Mouse (Mus musculus): ENCODE results near the gene Gm11549.

Gm11549 gene

GRCm38 (mm10) chr3:36521073-36522060 lies at the start of gene Gm11549:
Gene Gm11549, minus strand, starts transcription at chr3:36521813.
- DNase-seq (ENCODE audit: low spot score): no peak

- no peak for DNase-seq (ENCODE audit: low spot score)
Observed at GRCm38 (mm10) chr3:36569836-36570235, 48.2 kb upstream of the Gm11549 start.

DNA sequence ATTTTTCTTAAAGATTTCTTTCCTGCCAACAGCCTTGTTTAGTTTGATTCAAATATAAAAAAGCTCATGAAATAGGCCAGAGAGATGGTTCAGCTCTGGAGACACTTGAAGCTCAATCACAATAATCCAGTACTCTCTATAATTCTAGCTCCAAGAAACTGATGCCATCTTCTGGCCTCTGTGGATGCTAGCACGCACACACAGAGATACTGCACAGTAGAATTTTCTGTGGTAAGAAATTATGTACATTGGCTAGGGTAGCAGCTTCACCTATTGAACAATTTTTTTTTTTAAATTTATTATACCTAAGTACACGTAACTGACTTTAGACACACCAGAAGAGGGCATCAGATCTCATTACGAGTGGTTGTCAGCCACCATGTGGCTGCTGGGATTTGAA lies 42.1 kb upstream of the Gm11549 start:
- DNase-seq (ENCODE audit: low spot score): no peak

DNA sequence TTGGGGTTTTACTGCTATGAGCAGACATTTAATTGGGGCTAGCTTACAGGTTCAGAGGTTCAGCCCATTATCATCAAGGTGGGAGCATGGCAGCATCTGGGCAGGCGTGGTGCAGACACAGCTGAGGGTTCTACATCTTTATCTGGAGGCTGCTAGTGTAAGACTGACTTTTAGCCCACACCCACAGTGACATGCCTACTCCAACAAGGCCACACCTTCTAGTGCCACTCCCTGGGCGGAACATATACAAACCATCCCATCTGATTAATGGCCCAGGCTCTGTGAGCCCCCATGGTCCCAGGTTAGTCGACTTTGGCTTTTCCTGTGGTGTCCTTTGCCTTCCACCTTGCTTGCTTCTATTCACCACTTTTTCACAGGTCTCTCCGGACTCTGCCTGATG lies 38.0 kb upstream of the Gm11549 start:
- DNase-seq (ENCODE audit: low spot score): no peak

GRCm38 (mm10) chr3:36557601-36558000 lies 36.0 kb upstream of the Gm11549 start:
- DNase-seq (ENCODE audit: low spot score): no peak

DNA sequence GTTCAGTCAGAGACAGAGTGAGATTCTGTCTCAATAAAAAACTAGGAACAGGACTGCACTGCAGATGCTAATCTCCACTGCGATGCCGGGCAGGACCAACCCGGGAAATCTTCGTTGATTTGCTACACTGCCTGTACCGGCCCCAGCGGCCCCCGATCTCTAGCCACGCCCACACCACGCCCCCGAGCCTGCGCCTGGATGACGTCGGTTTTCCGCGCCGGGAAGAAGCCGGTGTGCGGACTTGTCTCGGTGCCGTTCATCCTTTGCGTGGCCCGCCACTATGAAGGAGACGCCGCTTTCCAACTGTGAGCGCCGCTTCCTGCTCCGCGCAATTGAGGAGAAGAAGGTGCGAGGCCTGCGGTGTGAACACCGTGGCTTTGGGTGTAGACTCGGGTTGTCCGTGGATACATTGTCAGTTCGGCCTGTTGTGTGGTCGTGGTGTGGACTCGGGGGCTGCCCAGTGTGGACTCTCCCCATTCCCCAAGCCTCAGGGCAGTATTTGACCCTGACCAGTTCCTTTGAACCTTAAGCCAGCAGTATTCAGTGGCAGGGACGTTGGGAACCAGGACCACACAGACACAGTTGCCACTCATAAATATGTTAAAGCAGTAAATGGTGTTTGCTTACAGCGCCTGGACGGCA lies 30.9 kb upstream of the Gm11549 start, which contains the start of gene Exosc9:
Gene Exosc9, plus strand, starts transcription at position 201 of the 642 bp plus-strand sequence.
- peak; percentile 84 for DNase-seq (ENCODE audit: low spot score)

DNA sequence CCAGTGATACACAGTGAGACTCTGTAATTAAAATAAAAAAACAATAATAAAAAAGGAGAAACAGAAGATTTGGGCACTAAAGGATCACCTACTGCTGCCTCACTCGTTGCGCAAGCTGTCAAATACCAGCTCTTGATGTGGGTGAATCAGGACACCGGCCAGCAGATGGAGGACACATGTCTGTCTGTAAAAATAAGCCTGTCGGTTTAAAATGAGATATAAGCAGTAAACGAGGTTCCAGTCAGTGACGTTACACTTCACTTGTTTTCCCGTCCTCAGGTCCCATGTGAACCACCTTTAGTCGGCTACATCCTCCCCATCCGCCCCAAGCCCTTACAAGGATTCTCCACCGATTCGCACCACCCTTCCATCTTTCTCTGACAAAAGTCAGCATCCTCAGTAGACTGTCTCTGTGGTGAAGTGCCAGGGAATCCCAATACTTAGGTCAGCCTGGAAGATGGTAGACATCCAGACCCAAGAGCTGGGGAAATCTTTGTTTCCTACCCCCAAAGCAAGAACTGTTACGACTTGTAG lies 30.3 kb upstream of the Gm11549 start:
- DNase-seq (ENCODE audit: low spot score): no peak

- DNase-seq (ENCODE audit: low spot score): no peak
Observed at GRCm38 (mm10) chr3:36551343-36551742, 29.7 kb upstream of the Gm11549 start.

DNA sequence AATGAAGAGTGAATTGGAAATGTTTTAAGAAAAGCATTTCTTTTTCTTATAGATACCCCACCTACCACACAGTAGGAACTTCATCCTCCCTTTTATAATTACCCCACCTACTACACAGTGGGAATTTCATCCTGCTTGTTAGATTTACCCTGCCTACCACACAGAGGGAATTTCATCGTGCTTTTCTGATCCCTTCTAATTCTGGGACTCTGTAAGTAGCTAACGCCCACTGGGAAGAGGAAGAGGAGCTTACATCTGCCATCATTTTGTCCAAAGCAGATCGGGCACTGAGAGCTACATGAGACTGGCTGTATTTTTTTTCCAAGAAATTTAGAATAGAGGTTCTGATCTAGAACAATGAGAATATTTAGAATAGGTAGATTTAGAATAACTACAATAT lies 23.3 kb upstream of the Gm11549 start:
- no peak for DNase-seq (ENCODE audit: low spot score)

- no peak for DNase-seq (ENCODE audit: low spot score)
Observed at GRCm38 (mm10) chr3:36541399-36541798, 19.8 kb upstream of the Gm11549 start.

DNA sequence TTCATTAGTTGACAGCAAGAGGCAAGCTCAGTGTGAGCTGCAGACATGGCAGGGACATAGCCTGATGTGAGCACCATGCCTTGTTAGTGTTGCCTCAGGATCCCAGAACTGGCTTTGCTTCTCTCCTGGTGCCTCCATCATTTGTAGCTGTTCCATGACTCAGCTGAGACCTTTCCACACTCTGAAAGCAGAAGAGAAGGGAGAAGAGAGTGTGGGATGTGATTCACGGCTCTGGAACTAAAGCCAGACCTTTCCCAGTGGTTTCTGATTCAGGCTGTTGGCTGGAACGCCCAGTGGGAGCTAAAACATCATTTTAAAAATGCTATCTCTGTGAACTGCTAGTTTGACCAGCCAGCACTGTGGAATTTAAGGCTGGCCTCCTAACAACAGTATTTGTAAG lies 19.1 kb upstream of the Gm11549 start:
- DNase-seq (ENCODE audit: low spot score): no peak

DNA sequence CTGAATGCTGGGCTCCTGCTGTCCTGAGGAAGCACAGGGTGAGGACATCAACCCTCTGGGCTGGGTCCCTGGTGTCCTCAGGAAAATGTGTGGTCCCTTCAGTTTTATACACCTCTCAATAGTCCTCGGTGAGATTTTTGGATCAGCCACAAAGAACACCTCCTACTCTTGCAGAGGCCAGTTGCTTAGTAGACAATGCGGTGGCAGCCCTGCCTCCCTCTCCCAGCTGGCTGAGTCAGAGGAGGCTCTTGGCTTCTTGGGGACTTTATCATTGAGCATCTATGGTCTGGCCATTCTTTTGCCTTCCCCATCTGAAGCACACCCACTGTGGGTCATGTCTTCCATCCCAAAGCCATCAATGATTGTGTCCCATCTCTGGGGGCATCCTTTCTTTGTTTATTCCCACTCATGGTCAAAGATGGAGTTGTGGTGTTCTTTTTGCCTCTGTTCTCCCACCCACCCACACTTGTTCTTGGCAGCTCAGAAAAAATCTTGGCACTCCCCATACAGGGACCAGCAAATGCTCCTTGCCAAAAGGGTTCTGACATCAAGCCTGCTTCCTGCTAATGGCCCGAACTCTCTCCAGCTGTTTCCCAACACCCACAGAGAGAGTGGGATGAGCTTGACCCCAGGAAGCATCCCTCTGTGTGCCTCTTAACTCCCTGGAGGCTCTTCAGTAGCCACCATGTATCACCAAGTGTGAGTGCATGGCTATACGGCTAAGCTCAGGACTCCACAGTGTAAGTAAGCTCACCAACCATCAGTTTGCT lies 16.3 kb upstream of the Gm11549 start:
- DNase-seq (ENCODE audit: low spot score): no peak

DNA sequence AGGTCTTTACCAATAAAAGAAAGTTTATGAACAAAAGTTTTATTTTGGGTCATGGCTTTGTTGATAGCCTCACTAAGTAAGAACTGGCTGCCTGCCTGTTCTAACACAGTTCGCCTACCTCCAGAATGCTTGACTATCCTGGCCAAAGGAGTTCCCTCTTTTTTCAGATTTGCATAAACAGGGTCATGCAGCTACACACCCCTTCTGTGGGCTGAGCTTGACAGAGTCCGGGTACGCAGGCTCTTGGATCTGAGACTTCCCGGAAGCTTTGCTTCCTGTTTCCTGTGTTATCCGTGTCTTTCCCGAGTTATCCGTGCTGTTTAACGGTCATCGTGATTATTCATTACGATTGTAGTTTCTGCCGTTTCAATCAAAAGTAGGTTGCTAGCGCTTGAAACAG lies 14.4 kb upstream of the Gm11549 start:
- DNase-seq (ENCODE audit: low spot score): no peak

- no peak for DNase-seq (ENCODE audit: low spot score)
Observed at GRCm38 (mm10) chr3:36533201-36533672, 11.6 kb upstream of the Gm11549 start.

DNA sequence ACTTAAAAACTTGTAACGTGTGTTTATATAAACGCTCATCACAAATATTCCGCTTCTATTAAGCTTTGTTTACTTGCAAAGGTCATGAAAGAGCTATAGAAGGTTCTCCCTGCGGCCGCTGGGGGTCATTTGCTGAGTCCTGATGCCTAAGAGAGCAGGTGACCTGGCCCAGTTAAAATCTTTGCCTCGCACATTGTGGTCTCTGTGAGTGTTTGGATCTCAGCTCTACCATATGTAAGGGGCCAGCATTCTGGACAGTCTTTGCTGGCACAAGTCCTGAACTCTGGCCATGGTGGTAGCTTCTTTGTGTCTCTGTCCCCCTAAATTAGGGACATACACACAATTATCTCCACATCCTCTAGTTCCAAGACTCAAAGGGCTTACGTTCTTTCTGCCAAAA lies 11.1 kb upstream of the Gm11549 start:
- DNase-seq (ENCODE audit: low spot score): no peak

- no peak for DNase-seq (ENCODE audit: low spot score)
Observed at GRCm38 (mm10) chr3:36531979-36532542, 10.4 kb upstream of the Gm11549 start.

DNA sequence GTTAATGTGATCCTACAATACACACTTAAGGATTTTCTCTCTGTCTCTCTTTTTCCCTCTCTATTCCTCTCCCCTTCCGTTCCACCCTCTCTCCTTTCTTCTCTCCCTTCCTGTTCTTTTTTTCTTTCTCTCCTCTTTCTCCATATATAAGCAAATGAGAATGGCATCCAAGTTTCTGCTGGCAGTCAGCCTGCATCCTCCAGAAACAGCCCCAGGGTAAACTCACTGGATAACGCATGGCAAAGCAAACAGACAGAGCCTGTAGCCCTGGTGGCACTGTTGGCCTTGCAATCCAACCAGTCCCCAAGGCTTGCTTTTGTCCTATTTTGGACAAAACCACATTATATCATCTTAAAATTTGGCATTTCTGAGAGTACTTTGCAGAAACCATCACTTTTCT lies 9.6 kb upstream of the Gm11549 start:
- DNase-seq (ENCODE audit: low spot score): peak; percentile 50

DNA sequence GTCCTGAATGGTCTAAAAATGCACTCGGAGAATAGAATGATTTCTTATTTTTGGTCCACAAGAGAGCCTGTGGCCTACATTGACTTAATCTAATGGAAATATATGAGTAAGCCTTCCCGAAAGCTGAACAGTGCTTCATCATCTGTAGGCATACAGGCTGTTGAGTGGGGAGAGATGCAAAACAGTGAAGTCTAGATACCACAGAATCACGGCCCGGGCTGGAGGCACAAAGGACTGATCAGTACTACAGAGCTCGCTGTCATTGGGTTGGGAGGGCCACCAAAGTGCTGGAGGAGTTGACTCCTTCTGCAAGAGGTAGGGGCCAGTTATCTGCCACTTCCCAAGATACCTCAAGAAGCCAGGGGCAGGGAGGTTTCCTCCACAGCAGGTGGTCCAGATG lies 9.2 kb upstream of the Gm11549 start:
- no peak for DNase-seq (ENCODE audit: low spot score)

GRCm38 (mm10) chr3:36530345-36530744 lies 8.7 kb upstream of the Gm11549 start:
- no peak for DNase-seq (ENCODE audit: low spot score)

DNA sequence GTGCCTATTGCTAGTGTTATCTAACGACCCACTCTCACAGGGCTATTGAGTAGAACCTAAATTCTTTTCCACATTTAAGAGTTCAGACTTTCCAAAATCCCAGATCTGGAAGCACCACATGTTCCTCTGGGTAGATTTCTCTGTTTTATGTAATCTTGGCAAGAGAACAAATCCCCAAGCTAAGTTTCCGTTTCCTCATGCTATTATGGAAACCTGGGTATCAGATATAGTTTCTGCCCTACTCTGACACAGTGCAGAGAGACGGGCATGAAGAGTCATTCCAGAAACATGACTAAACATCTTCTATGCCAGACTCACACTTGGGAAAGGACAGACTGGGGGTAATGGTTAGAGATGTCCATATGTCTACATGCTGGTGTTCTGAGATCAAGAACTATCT lies 2.9 kb upstream of the Gm11549 start:
- no peak for DNase-seq (ENCODE audit: low spot score)

DNA sequence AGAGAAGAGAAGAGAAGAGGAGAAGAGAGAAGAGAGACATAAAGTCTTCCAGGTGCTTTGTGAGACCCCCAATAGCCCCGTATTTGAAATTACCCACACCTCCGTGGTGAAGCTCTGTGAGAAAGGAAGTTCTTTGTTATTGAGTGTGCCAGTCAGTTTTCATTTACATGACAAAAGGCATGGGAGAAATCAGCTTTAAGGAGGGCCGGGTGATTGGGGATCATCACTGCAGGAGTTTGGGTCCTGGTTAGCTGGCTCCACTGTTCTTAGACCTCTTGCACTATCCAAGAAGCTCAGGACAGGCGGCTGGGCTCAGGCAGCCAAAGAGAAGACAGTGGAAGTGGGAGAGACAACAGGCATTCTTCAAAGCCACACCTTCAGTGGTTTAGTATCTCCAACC lies 524 bp upstream of the Gm11549 start:
- no peak for DNase-seq (ENCODE audit: low spot score)

GRCm38 (mm10) chr3:36516196-36516595 lies 5.4 kb downstream of the Gm11549 start:
- DNase-seq (ENCODE audit: low spot score): no peak
